Mouse (Mus musculus) liver, postnatal 0 days (tissue): Measurements from ENCODE around the gene Slc4a3.

Experiments
- CTCF ChIP-seq: sonication (generic); IDR thresholded peaks from 2 replicates; pipeline ENCODE4 v1.5.1; 2016; ENCODE audit warnings: antibody characterized with exemption, low read depth
- EP300 ChIP-seq: IDR thresholded peaks from 2 replicates; pipeline ENCODE4 v1.6.1; 2016; ENCODE audit warnings: antibody characterized with exemption, low read depth, mild to moderate bottlenecking

- no peak for TF ChIP-seq CTCF
- TF ChIP-seq EP300, result no peak
Observed at GRCm38 (mm10) chr1:75560206-75560913, 14.3 kb downstream of the Slc4a3 start.
